Mouse (Mus musculus) megakaryocyte, adult 5-6 weeks (primary cell): ENCODE measurements around the gene Zbtb16. TPM values are rescaled to one million over a fixed set of nuclear protein-coding genes. Genes with fewer than 3 reads are reported as not detected.
A peak's percentile ranks its signal among the peaks of the same experiment; 100 is the strongest.

Experiments used
- ATAC-seq: 2 replicates; pipeline ENCODE4 v1.8.0; 2016; ENCODE audit warnings: mild to moderate bottlenecking, inconsistent platforms; ENCODE audit not compliant: poor library complexity, severe bottlenecking
- total RNA-seq, 2 experiments: library from RNA; stranded (forward) in 1 of 2; stranded (reverse) in 1 of 2; fragments of 153-499, 151-499 nt in 1 of 2; fragments of 221-1000, 200-1000 nt in 1 of 2; gene quantifications; 2 replicates each; pipeline versions ENCODE4 v1.2.3 to v1.2.4; 2015 to 2017

Zbtb16 gene
- total RNA-seq, 2 experiments from 2014 or later: 1.9 to 2.2 TPM

DNA sequence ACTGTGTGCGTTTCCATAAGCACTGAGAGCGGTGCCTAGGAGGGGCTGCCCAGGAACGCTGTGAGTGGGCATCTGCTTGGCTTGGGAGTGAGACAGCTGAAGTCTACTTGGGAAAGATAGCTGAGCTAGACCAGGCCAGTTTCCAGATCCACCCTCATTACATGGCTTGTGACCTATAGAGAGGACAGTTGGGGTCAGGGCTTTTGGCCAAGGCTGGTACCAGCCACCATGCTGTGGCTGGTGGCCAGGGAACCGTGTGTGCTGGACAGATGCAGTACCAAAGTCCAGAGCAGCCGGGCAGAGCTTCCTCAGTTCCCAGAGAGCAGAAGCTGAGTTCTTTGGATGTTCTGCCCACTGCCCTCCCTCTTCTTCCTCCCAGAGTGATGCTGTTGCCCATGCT lies 223.5 kb downstream of the Zbtb16 start:
- no peak for ATAC-seq

DNA sequence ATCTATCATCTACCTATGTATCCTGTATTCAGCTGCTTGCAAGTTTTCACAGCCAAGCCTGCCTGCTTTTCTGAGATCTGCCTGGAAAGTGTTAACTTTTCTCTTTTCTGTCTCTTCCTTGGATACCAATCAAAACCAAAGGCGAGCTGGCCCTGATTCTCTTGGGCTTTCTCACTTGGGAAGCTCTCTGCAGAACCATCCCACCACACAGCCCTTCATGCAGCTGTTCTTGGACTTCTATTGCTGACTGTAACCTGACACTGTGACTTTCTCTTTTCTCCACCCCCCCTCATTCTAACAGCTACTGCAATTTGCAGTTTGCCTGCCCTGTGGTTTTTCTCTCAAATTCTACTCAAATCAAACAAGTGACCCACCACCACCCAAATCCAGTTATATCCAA lies 225.0 kb downstream of the Zbtb16 start:
- no peak for ATAC-seq

- peak; percentile 64 for ATAC-seq
Observed at GRCm38 (mm10) chr9:48609734-48610133, 226.3 kb downstream of the Zbtb16 start.

- no peak for ATAC-seq
Observed at GRCm38 (mm10) chr9:48607417-48607816, 228.6 kb downstream of the Zbtb16 start.

DNA sequence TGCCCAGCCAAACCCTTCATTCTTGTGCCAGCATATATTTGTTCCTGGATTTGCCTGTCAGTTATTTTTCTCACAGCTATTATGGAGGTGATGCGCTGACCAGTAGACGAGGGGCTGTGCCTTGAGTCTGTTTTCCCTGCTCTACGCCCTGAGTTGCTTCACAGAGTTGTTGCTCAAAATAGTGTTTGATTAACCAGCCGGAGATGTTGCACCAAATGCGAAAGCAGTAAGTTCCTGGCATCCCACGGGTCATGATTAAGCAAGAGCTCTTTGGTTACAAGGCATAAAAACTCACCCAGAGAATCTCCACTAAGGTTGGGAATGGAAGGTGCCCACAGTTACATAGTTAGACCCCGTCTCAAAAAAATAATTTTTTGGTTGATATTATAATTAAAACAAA lies 229.9 kb downstream of the Zbtb16 start:
- ATAC-seq: peak; percentile 84

DNA sequence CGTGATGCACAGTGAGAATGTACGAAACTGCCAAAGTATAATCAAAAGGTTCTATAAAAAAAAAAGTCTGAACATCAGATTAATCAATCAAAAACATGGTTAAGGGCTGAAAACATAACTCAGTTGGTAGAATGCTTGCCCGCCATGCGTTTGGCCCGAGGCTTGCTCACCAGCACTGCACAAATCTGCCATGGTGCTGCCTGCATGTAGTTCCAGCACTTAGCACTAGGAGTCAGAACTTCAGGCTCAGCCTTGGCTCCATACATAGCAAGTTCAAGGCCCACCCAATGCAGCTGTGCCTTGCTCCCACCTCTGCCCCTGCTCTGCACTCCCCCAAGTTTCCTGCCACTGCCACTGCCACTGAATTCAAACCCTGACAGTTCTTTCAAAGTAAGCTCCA lies 230.3 kb downstream of the Zbtb16 start:
- peak; percentile 55 for ATAC-seq

GRCm38 (mm10) chr9:48604939-48605598 lies 231.0 kb downstream of the Zbtb16 start, which contains the start of gene Nnmt:
Gene Nnmt, minus strand, starts transcription at chr9:48605153.
- ATAC-seq: no peak

Other genes starting within 250 kb of the Zbtb16 start
- 0.22 and 1.9 TPM in 2 replicates for gene Nnmt, start 231.1 kb downstream of the Zbtb16 start, total RNA-seq (2015)
- gene Nnmt, start 231.1 kb downstream of the Zbtb16 start, total RNA-seq (2017): 0.37 and 1.2 TPM in 2 replicates
- not detected in 2 replicates for gene Htr3a, start 74.9 kb upstream of the Zbtb16 start, total RNA-seq (2015)
- gene Htr3a, start 74.9 kb upstream of the Zbtb16 start, total RNA-seq (2017): not detected in 2 replicates
- not detected in 2 replicates for gene Htr3b, start 128.8 kb upstream of the Zbtb16 start, total RNA-seq (2015)
- gene Htr3b, start 128.8 kb upstream of the Zbtb16 start, total RNA-seq (2017): not detected in 2 replicates
- 5.9 and 12.6 TPM in 2 replicates for gene Usp28, start 149.2 kb upstream of the Zbtb16 start, total RNA-seq (2015)
- gene Usp28, start 149.2 kb upstream of the Zbtb16 start, total RNA-seq (2017): 6.2 and 10.8 TPM in 2 replicates
- 18.6 and 20.9 TPM in 2 replicates for gene Zw10, start 219.4 kb upstream of the Zbtb16 start, total RNA-seq (2015)
- 25.1 and 25.8 TPM in 2 replicates for gene Zw10, start 219.4 kb upstream of the Zbtb16 start, total RNA-seq (2017)
- gene Tmprss5, start 245.0 kb upstream of the Zbtb16 start, total RNA-seq (2015): not detected in 2 replicates
- gene Tmprss5, start 245.0 kb upstream of the Zbtb16 start, total RNA-seq (2017): not detected in 2 replicates